Mouse (Mus musculus) MEL (cell line): ENCODE results near the gene Lman2.

Experiments
- CTCF ChIP-seq, 3 experiments: IDR thresholded peaks in 2 of 3; conservative IDR thresholded peaks in 1 of 3; 2 replicates each; pipeline ENCODE4 v1.5.1; 2011 to 2012; ENCODE audit warnings: low read length in 3 of 3, low read depth in 2 of 3, mild to moderate bottlenecking in 2 of 3, improper control_type of control experiment in 1 of 3, inconsistent platforms in 1 of 3, mixed read lengths in 1 of 3, moderate library complexity in 1 of 3; ENCODE audit not compliant: control insufficient read depth in 1 of 3, insufficient read depth in 1 of 3, poor library complexity in 1 of 3, severe bottlenecking in 1 of 3
- EP300 ChIP-seq, 2 experiments: IDR thresholded peaks; 2 replicates each; pipeline ENCODE4 v1.6.1; 2011; ENCODE audit warnings: improper control_type of control experiment in 2 of 2, low read length in 2 of 2, low read depth in 1 of 2, mild to moderate bottlenecking in 1 of 2
- GATA1 ChIP-seq: IDR thresholded peaks from 2 replicates; pipeline ENCODE4 v1.6.1; 2011; ENCODE audit warnings: low read depth, low read length, improper control_type of control experiment
- JUND ChIP-seq: IDR thresholded peaks from 2 replicates; pipeline ENCODE4 v1.6.1; 2011; ENCODE audit warnings: low read depth, mild to moderate bottlenecking, improper control_type of control experiment, low read length
- MAFK ChIP-seq: IDR thresholded peaks from 2 replicates; pipeline ENCODE4 v1.6.1; 2011; ENCODE audit warnings: low read depth, mild to moderate bottlenecking, low read length, improper control_type of control experiment, borderline replicate concordance
- MAZ ChIP-seq: IDR thresholded peaks from 2 replicates; pipeline ENCODE4 v1.6.1; 2012; ENCODE audit warnings: low read depth, mild to moderate bottlenecking, inconsistent platforms, low read length, improper control_type of control experiment
- MYB ChIP-seq: IDR thresholded peaks from 2 replicates; pipeline ENCODE4 v1.6.1; 2011; ENCODE audit warnings: mild to moderate bottlenecking, low read depth, low read length, improper control_type of control experiment
- MYC ChIP-seq: IDR thresholded peaks from 2 replicates; pipeline ENCODE4 v1.6.1; 2011; ENCODE audit warnings: low read depth, mild to moderate bottlenecking, low read length, improper control_type of control experiment, moderate library complexity
- POLR2A ChIP-seq, 2 experiments: IDR thresholded peaks; 2 replicates each; pipeline ENCODE4 v1.6.1; 2011 to 2012; ENCODE audit warnings: low read length in 2 of 2, mild to moderate bottlenecking in 2 of 2, control low read depth in 1 of 2, improper control_type of control experiment in 1 of 2, low read depth in 1 of 2, moderate library complexity in 1 of 2; ENCODE audit not compliant: control insufficient read depth in 1 of 2, insufficient read depth in 1 of 2, poor library complexity in 1 of 2
- POLR2AphosphoS2 ChIP-seq: IDR thresholded peaks from 2 replicates; pipeline ENCODE4 v1.6.1; 2011; ENCODE audit warnings: low read length, improper control_type of control experiment
- TAL1 ChIP-seq: IDR thresholded peaks from 2 replicates; pipeline ENCODE4 v1.6.1; 2012; ENCODE audit warnings: mild to moderate bottlenecking, inconsistent platforms, low read length, moderate library complexity, mixed read lengths
- TCF12 ChIP-seq: IDR thresholded peaks from 2 replicates; pipeline ENCODE4 v1.6.1; 2014; ENCODE audit warnings: low read depth, mild to moderate bottlenecking, inconsistent platforms, low read length, improper control_type of control experiment, moderate library complexity
- UBTF ChIP-seq: IDR thresholded peaks from 2 replicates; pipeline ENCODE4 v1.6.1; 2012; ENCODE audit warnings: low read depth, mild to moderate bottlenecking, inconsistent platforms, low read length, improper control_type of control experiment, moderate library complexity, borderline replicate concordance; ENCODE audit not compliant: insufficient read depth
- ZMIZ1 ChIP-seq: IDR thresholded peaks from 2 replicates; pipeline ENCODE4 v1.6.1; 2012; ENCODE audit warnings: low read depth, mild to moderate bottlenecking, inconsistent platforms, low read length, improper control_type of control experiment, moderate library complexity

DNA sequence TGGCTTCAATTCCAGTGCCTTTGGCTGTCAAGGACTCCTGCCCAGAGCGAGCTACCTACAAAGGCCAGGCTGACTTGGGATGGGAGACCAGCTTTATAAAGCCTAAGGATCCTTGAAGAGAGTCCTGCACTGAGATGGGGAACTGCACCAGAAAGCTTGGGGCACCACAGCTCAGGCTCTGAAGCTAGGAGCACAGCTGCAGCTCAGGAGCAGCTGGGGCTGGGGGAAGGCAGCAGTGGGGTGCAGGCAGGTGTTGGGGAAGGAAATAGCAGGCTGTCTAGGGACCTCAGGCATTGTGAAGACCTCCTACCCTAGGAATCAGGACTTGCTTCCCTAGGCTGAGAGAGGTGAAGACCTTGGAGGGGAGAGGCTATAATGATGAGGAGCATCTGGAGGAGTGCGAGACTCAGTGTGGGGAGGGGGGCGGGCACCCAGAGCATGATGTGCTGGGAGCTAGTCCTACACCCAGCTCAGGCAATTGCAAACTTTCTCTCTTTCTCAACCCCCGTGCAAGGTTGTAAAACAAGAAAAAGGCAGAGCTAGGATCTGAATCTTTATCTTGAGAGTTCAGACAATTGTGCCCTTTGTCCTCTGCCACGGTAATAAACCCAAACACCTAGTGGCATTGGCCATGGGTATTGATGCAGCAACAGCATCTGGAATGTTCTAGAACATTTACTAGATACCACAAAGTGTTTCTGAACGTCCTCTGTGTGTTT, 11.8 kb upstream of the Lman2 start:
- TF ChIP-seq CTCF (IDR thresholded peaks at IDR 0.05 in 2 of 3, conservative IDR thresholded peaks at IDR 0.05 in 1 of 3; ENCODE audit: control insufficient read depth in 1 of 3, insufficient read depth in 1 of 3, low read depth in 2 of 3, low read length in 3 of 3, poor library complexity in 1 of 3, severe bottlenecking in 1 of 3) (no peak), MAZ (no peak), ZMIZ1 (no peak), UBTF (no peak), MYB (no peak), TCF12 (no peak), POLR2AphosphoS2 (no peak), GATA1 (no peak), TAL1 (no peak), MAFK (no peak), POLR2A (IDR thresholded peaks at IDR 0.05; ENCODE audit: control insufficient read depth in 1 of 2, insufficient read depth in 1 of 2, low read depth in 1 of 2, low read length in 2 of 2, poor library complexity in 1 of 2) (no peak), MYC (no peak), JUND (no peak), EP300 (IDR thresholded peaks at IDR 0.05; ENCODE audit: low read depth in 1 of 2, low read length in 2 of 2) (no peak)
